Mouse (Mus musculus) liver, embryonic 12.5 days (tissue): Measurements from ENCODE around the gene Ccdc146. TPM values are rescaled to one million over a fixed set of nuclear protein-coding genes. Genes with fewer than 3 reads are reported as not detected.

Experiments
- ATAC-seq: fragments of 200-750 bp; cut with Nextera tagmentation; 2 replicates; pipeline ENCODE4 v1.8.0; 2017; ENCODE audit warnings: moderate number of reproducible peaks, mild to moderate bottlenecking, moderate library complexity
- H3K27ac ChIP-seq: fragments of 300-500 bp; sonication (generic); 2 replicates; pipeline ENCODE4 v1.5.1; 2016; ENCODE audit warnings: mild to moderate bottlenecking
- H3K27me3 ChIP-seq: fragments of 300-500 bp; sonication (generic); replicated peaks from 2 replicates; pipeline ENCODE4 v1.6.1; 2016; ENCODE audit warnings: mild to moderate bottlenecking, moderate library complexity
- H3K36me3 ChIP-seq: fragments of 300-500 bp; sonication (generic); 2 replicates; pipeline ENCODE4 v1.6.1; 2016; ENCODE audit warnings: mild to moderate bottlenecking, moderate library complexity
- H3K4me1 ChIP-seq: fragments of 300-500 bp; sonication (generic); 2 replicates; pipeline ENCODE4 v1.6.1; 2016
- H3K4me2 ChIP-seq: fragments of 300-500 bp; sonication (generic); 2 replicates; pipeline ENCODE4 v1.6.1; 2016; ENCODE audit warnings: mild to moderate bottlenecking, moderate library complexity
- H3K4me3 ChIP-seq: fragments of 300-500 bp; sonication (generic); 2 replicates; pipeline ENCODE4 v1.5.1; 2016; ENCODE audit warnings: mild to moderate bottlenecking, moderate library complexity
- H3K9ac ChIP-seq: fragments of 300-500 bp; sonication (generic); 2 replicates; pipeline ENCODE4 v1.6.1; 2016; ENCODE audit warnings: mild to moderate bottlenecking, moderate library complexity
- H3K9me3 ChIP-seq: fragments of 300-500 bp; sonication (generic); replicated peaks from 2 replicates; pipeline ENCODE4 v1.6.1; 2016; ENCODE audit warnings: mild to moderate bottlenecking, moderate library complexity
- WGBS: fragments of 180-500 bp; shearing (Covaris S2); methylation state at CpG from one replicate; pipeline ENCODE4 v1.1.7; 2016; ENCODE audit not compliant: insufficient replicate concordance; 5-methylcytosine and 5-hydroxymethylcytosine counted together
- polyA plus RNA-seq: library from polyadenylated mRNA; unstranded; fragments of >200 nt; fragmentation: Nextera tagmentation; extraction: Ambion mirVana; gene quantifications from 2 replicates; pipeline ENCODE4 v1.2.1, GENCODE M21; 2016

Gene Ccdc146
- polyA plus RNA-seq, 1 experiment from 2014 or later: not detected

GRCm38 (mm10) chr5:21247916-21248315, 176.6 kb downstream of the Ccdc146 start:
- WGBS: 74% methylated on average over 2 of the region's 2 CpGs
- H3K27me3 ChIP-seq: no peaks in the 10 kb centered on the region
- no peaks in the 10 kb centered on the region for H3K9me3 ChIP-seq
- 0 out of 2 replicates have a peak, but pooled peaks cover 7% of the 10 kb centered on the region for H3K4me1 ChIP-seq
- no peak overlapping the region for H3K9ac ChIP-seq
- ATAC-seq: no peak
- no peaks in the 10 kb centered on the region for H3K36me3 ChIP-seq
- H3K4me3 ChIP-seq: no peak overlapping the region
- no peak overlapping the region for H3K27ac ChIP-seq
- H3K4me2 ChIP-seq: no peak overlapping the region

GRCm38 (mm10) chr5:21246794-21247193, 177.7 kb downstream of the Ccdc146 start:
- H3K27ac ChIP-seq: no peak overlapping the region
- H3K4me3 ChIP-seq: no peak overlapping the region
- no peak overlapping the region for H3K4me2 ChIP-seq
- H3K9me3 ChIP-seq: no peaks in the 10 kb centered on the region
- 0 out of 2 replicates have a peak, but pooled peaks cover 7% of the 10 kb centered on the region for H3K4me1 ChIP-seq
- no peak overlapping the region for H3K9ac ChIP-seq
- no peaks in the 10 kb centered on the region for H3K36me3 ChIP-seq
- H3K27me3 ChIP-seq: no peaks in the 10 kb centered on the region
- ATAC-seq: no peak
- 64% methylated on average over 6 of the region's 6 CpGs for WGBS

GRCm38 (mm10) chr5:21245241-21245640, 179.2 kb downstream of the Ccdc146 start:
- Histone ChIP-seq H3K27ac (no peak overlapping the region), H3K4me2 (no peak overlapping the region), H3K36me3 (no peaks in the 10 kb centered on the region), H3K4me3 (no peak overlapping the region), H3K9ac (no peak overlapping the region), H3K9me3 (no peaks in the 10 kb centered on the region), H3K27me3 (no peaks in the 10 kb centered on the region), H3K4me1 (0 out of 2 replicates have a peak, but pooled peaks cover 7% of the 10 kb centered on the region)
- no peak for ATAC-seq
- WGBS: 59% methylated on average over 1 of the region's 1 CpGs

- Histone ChIP-seq H3K9ac (no peak overlapping the region), H3K4me1 (0 out of 2 replicates have a peak, but pooled peaks cover 7% of the 10 kb centered on the region), H3K4me2 (no peak overlapping the region), H3K27me3 (no peaks in the 10 kb centered on the region), H3K36me3 (no peaks in the 10 kb centered on the region), H3K9me3 (no peaks in the 10 kb centered on the region), H3K4me3 (no peak overlapping the region), H3K27ac (no peak overlapping the region)
- WGBS: 74% methylated on average over 1 of the region's 1 CpGs
- no peak for ATAC-seq
These were observed 179.9 kb downstream of the Ccdc146 start for GRCm38 (mm10) chr5:21244575-21244974.

Other genes starting within 250 kb of the Ccdc146 start
- 2.6 and 2.7 TPM in 2 replicates for gene Gsap, start 238.4 kb downstream of the Ccdc146 start, polyA plus RNA-seq
- gene Fgl2, start 52.0 kb downstream of the Ccdc146 start, polyA plus RNA-seq: 1.4 and 1.5 TPM in 2 replicates
- gene Fam185a, start 281 bp upstream of the Ccdc146 start, polyA plus RNA-seq: 5.7 and 5.8 TPM in 2 replicates
- gene Lrrc17, start 118.9 kb upstream of the Ccdc146 start, polyA plus RNA-seq: 1.6 and 2.2 TPM in 2 replicates
- 0.06 and 0.23 TPM in 2 replicates for gene Fbxl13, start 221.0 kb upstream of the Ccdc146 start, polyA plus RNA-seq
- gene Armc10, start 221.1 kb upstream of the Ccdc146 start, polyA plus RNA-seq: 10.6 and 11.8 TPM in 2 replicates